Mouse (Mus musculus) heart, adult 2 months (tissue): ENCODE measurements at regions not wholly inside any gene's neighbourhood (a gene's known extent, or its start where the extent isn't known, plus 50 kb on each side); places are given as distances from the start of the nearest gene placed in this dataset.

ENCODE experiments used
- DNase-seq, 2 experiments: peaks; one replicate each; pipeline ENCODE4 v3.0.0; 2021
- H3K27ac ChIP-seq: fragments of 200-600 bp; 2 replicates; pipeline ENCODE4 v1.8.1; 2022
- H3K27me3 ChIP-seq: fragments of 200-500 bp; 2 replicates; pipeline ENCODE4 v1.6.1; 2012; ENCODE audit warnings: mild to moderate bottlenecking, low read length, inconsistent platforms, mixed read lengths; ENCODE audit not compliant: control insufficient read depth, insufficient read depth
- H3K36me3 ChIP-seq: fragments of 200-500 bp; 2 replicates; pipeline ENCODE4 v1.6.1; 2012; ENCODE audit warnings: low read length, inconsistent platforms; ENCODE audit not compliant: control insufficient read depth, insufficient read depth
- H3K4me1 ChIP-seq: fragments of 200-500 bp; 2 replicates; pipeline ENCODE4 v1.6.1; 2011; ENCODE audit warnings: low read length; ENCODE audit not compliant: control insufficient read depth, insufficient read depth
- H3K4me3 ChIP-seq: fragments of 200-600 bp; 2 replicates; pipeline ENCODE4 v1.8.1; 2022
- H3K79me2 ChIP-seq: fragments of 200-500 bp; replicated peaks from 2 replicates; pipeline ENCODE4 v1.6.1; 2012; ENCODE audit warnings: mild to moderate bottlenecking, inconsistent platforms, low read length, moderate library complexity, mixed read lengths; ENCODE audit not compliant: control insufficient read depth, insufficient read depth
- H3K9ac ChIP-seq: fragments of 200-500 bp; 2 replicates; pipeline ENCODE4 v1.6.1; 2012; ENCODE audit warnings: low read depth, mild to moderate bottlenecking, control low read depth, inconsistent platforms, low read length, mixed read lengths
- CTCF ChIP-seq: fragments of 200-600 bp; IDR thresholded peaks from 2 replicates; pipeline ENCODE4 v1.8.1; 2022; ENCODE audit warnings: antibody characterized with exemption, mild to moderate bottlenecking, moderate library complexity
- EP300 ChIP-seq: fragments of 200-500 bp; IDR thresholded peaks from 2 replicates; pipeline ENCODE4 v1.6.1; 2011; ENCODE audit warnings: low read depth, low read length, control low read depth; ENCODE audit not compliant: insufficient read depth
- POLR2A ChIP-seq: fragments of 200-500 bp; IDR thresholded peaks from 2 replicates; pipeline ENCODE4 v1.6.1; 2011; ENCODE audit warnings: mild to moderate bottlenecking, low read depth, low read length, control low read depth; ENCODE audit not compliant: insufficient read depth
- WGBS: fragments of 180-500 bp; shearing (Covaris S2); methylation state at CpG from one replicate; pipeline ENCODE4 v1.1.7; 2018; 5-methylcytosine and 5-hydroxymethylcytosine counted together
- intact Hi-C: fragments of 180-260 bp; cut with DNase I; formaldehyde crosslinking; loops from one replicate; pipeline ENCODE4 v1.15.1; 2025

- H3K79me2 ChIP-seq: no peaks in the 10 kb centered on the region
- H3K27me3 ChIP-seq: no peaks in the 10 kb centered on the region
- peaks cover 3% of the 10 kb centered on the region for H3K36me3 ChIP-seq
- peaks cover 4% of the 10 kb centered on the region for H3K4me1 ChIP-seq
- H3K27ac ChIP-seq: no peak overlapping the region
- TF ChIP-seq EP300 (peak; percentile 86), POLR2A (no peak)
- DNase-seq: peak; percentile 72 to 82
- H3K9ac ChIP-seq: no peak overlapping the region
- intact Hi-C loops: no loop called here
- no peak overlapping the region for H3K4me3 ChIP-seq
Measured at GRCm38 (mm10) chr14:46296275-46296674, 82.9 kb upstream of the Gm15217 start.

DNA sequence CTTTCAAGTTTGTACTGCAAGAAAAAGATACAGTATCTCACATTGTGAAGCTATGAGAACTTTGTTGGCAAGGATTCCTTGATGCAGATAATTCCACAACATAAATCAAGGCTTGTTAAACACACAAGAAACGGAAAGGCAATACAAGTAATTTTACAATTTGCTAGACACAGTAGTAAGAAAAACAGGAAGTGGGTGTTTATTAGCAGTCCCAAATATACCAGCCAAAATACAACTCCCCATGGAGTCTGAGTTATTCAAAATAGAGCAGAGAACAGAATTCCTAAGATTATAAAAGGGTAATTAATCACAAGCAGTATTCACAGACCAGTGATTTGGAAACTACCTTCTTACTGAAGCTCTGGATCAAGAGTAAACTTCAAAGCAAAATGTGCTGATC is 78.7 kb upstream of the Gm15217 start:
- intact Hi-C loops: loop anchor here (5.0 kb wide), 1 partner anchor 58 kb away; no protein-coding TSS in a partner anchor
- H3K4me3 ChIP-seq: no peak overlapping the region
- H3K36me3 ChIP-seq: peaks cover 5% of the 10 kb centered on the region
- DNase-seq: no peak
- H3K27ac ChIP-seq: peak overlapping the region; percentile 15
- H3K4me1 ChIP-seq: peaks cover 4% of the 10 kb centered on the region
- WGBS: 29% methylated on average over 1 of the region's 1 CpGs
- H3K9ac ChIP-seq: no peak overlapping the region
- no peak for TF ChIP-seq CTCF
- TF ChIP-seq EP300: no peak
- no peak for TF ChIP-seq POLR2A
- no peaks in the 10 kb centered on the region for H3K27me3 ChIP-seq
- H3K79me2 ChIP-seq: no peaks in the 10 kb centered on the region

GRCm38 (mm10) chr14:46302601-46303000 is 76.6 kb upstream of the Gm15217 start:
- H3K36me3 ChIP-seq: peaks cover 5% of the 10 kb centered on the region
- 47% methylated on average over 2 of the region's 2 CpGs for WGBS
- no peak for TF ChIP-seq POLR2A
- TF ChIP-seq EP300: no peak
- no peak for TF ChIP-seq CTCF
- no peak overlapping the region for H3K27ac ChIP-seq
- peaks cover 6% of the 10 kb centered on the region for H3K4me1 ChIP-seq
- no peak overlapping the region for H3K4me3 ChIP-seq
- no peak overlapping the region for H3K9ac ChIP-seq
- intact Hi-C loops: loop anchor here (5.0 kb wide), 1 partner anchor 60 kb away; no protein-coding TSS in a partner anchor
- DNase-seq: no peak
- H3K79me2 ChIP-seq: no peaks in the 10 kb centered on the region
- H3K27me3 ChIP-seq: no peaks in the 10 kb centered on the region

GRCm38 (mm10) chr14:46305267-46305666 is 73.9 kb upstream of the Gm15217 start:
- TF ChIP-seq EP300: no peak
- no peak for TF ChIP-seq CTCF
- TF ChIP-seq POLR2A: no peak
- Histone ChIP-seq H3K4me1 (peaks cover 4% of the 10 kb centered on the region), H3K79me2 (no peaks in the 10 kb centered on the region), H3K9ac (no peak overlapping the region), H3K36me3 (peaks cover 5% of the 10 kb centered on the region), H3K27ac (peak overlapping the region; percentile 60), H3K27me3 (no peaks in the 10 kb centered on the region), H3K4me3 (no peak overlapping the region)
- intact Hi-C loops: no loop called here
- WGBS: 27% methylated on average over 4 of the region's 4 CpGs
- peak in 1 of 2 experiments; percentile 25 for DNase-seq

DNA sequence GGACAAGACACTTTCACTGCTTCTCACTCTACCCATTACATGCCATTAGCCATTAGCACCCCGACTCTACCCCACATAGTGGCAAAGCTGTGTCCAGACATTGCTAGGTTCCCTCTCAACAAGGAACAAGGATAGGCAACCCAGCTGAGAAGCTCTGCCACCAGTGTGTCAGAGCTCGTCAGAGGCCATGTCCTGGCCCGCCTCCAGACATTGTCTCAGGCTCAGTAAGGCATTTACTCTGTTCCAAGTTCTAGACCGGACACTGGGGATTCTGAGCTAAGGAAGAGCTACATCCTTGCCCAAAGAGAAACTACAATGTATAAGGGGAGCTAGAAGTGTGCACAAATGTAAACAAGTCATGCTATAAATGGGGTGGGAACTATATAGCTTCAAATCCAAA is 66.2 kb upstream of the Gm15217 start:
- Histone ChIP-seq H3K4me3 (no peak overlapping the region), H3K27me3 (no peaks in the 10 kb centered on the region), H3K27ac (no peak overlapping the region; the same call in 1 of the 2 replicates), H3K79me2 (no peaks in the 10 kb centered on the region), H3K4me1 (peaks cover 11% of the 10 kb centered on the region), H3K36me3 (peaks cover 3% of the 10 kb centered on the region; the same call in 1 of the 2 replicates), H3K9ac (no peak overlapping the region)
- intact Hi-C loops: no loop called here
- WGBS: 54% methylated on average over 4 of the region's 4 CpGs
- no peak for TF ChIP-seq POLR2A
- TF ChIP-seq EP300: no peak
- no peak for TF ChIP-seq CTCF
- peak; percentile 53 to 62 for DNase-seq

DNA sequence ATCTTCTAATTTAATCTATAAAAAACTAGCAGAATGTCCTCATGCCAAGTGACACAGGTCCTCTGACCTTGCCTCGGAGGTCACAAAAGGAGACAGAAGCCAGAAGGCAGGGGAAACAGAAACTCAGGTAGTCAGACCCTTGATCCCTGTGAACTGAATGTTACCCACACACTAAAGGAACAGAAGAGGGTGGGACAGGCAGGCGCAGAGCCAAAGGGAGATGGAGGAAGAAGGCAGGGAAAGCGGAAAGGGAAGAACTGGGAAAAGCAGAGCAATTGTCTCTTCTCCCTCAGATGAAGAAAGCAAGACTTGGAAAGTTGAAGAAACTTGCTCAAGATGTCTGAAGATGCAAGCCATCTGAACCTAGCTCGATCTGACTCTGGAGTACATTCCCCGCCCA is 62.7 kb upstream of the Gm15217 start:
- Histone ChIP-seq H3K36me3 (peaks cover 3% of the 10 kb centered on the region; the same call in 1 of the 2 replicates), H3K4me1 (peaks cover 11% of the 10 kb centered on the region), H3K27me3 (no peaks in the 10 kb centered on the region), H3K79me2 (no peaks in the 10 kb centered on the region), H3K27ac (peak overlapping the region; percentile 69), H3K9ac (no peak overlapping the region), H3K4me3 (no peak overlapping the region)
- TF ChIP-seq EP300 (0 out of 2 replicates have a peak, but pooled peaks have one; percentile 27), CTCF (no peak)
- 66% methylated on average over 5 of the region's 5 CpGs for WGBS
- intact Hi-C loops: loop anchor here (2.0 to 5.0 kb wide), 2 partner anchors 72 to 174 kb away; no protein-coding TSS in a partner anchor
- DNase-seq: peak; percentile 40 to 47
